Mouse (Mus musculus): Measurements from ENCODE around the gene Ucn.

- TF ChIP-seq CTCF (conservative IDR thresholded peaks at IDR 0.05; ENCODE audit: low read length), result no peak
- no peak for TF ChIP-seq NANOG (IDR thresholded peaks at IDR 0.05; ENCODE audit: borderline replicate concordance, low read length)
- TF ChIP-seq POU5F1 (IDR thresholded peaks at IDR 0.05; ENCODE audit: borderline replicate concordance, low read length), result no peak
Observed at GRCm38 (mm10) chr5:31116354-31116753, 22.3 kb downstream of the Ucn start, which contains the start of gene Trim54.

Data from E14TG2a.4 (cell line).